Mouse (Mus musculus) heart, adult 18-20 months (tissue): ENCODE data around the gene Inava. TPM values are rescaled to one million over a fixed set of nuclear protein-coding genes. Genes with fewer than 3 reads are reported as not detected.

ENCODE experiments used
- DNase-seq, 2 experiments: peaks; one replicate each; pipeline ENCODE4 v3.0.0; 2021 to 2022; ENCODE audit warnings: mixed read lengths in 1 of 2
- total RNA-seq, 2 experiments: library from RNA; stranded (reverse); gene quantifications; 2 replicates each; pipeline ENCODE4 v1.2.3; 2021

The Inava gene
- total RNA-seq, 2 experiments from 2014 or later: not detected

- no peak for DNase-seq
Measured at GRCm38 (mm10) chr1:136231596-136231995, 2.5 kb downstream of the Inava start.

- no peak for DNase-seq
Measured at GRCm38 (mm10) chr1:136230201-136230600, 3.9 kb downstream of the Inava start.

- no peak for DNase-seq
Measured at GRCm38 (mm10) chr1:136229040-136229373, 5.1 kb downstream of the Inava start.

GRCm38 (mm10) chr1:136228328-136229039 lies 5.6 kb downstream of the Inava start:
- peak; percentile 7 to 11 for DNase-seq

- peak in 1 of 2 experiments; percentile 6 for DNase-seq
Measured at GRCm38 (mm10) chr1:136227870-136228269, 6.2 kb downstream of the Inava start.

- DNase-seq: no peak
Measured at GRCm38 (mm10) chr1:136226626-136227025, 7.4 kb downstream of the Inava start.

GRCm38 (mm10) chr1:136225846-136226245 lies 8.2 kb downstream of the Inava start:
- no peak for DNase-seq

GRCm38 (mm10) chr1:136223758-136224342 lies 10.2 kb downstream of the Inava start:
- DNase-seq: no peak

GRCm38 (mm10) chr1:136222386-136222785 lies 11.7 kb downstream of the Inava start:
- no peak for DNase-seq

GRCm38 (mm10) chr1:136220037-136220871 lies 13.8 kb downstream of the Inava start:
- DNase-seq: no peak

GRCm38 (mm10) chr1:136214304-136214703 lies 19.8 kb downstream of the Inava start:
- no peak for DNase-seq

- DNase-seq: peak; percentile 13 to 33
Measured at GRCm38 (mm10) chr1:136212803-136213202, 21.3 kb downstream of the Inava start, which contains the start of gene Mroh3. TSS of gene Mroh3 (minus strand) at chr1:136212828.

GRCm38 (mm10) chr1:136190033-136190432 lies 44.0 kb downstream of the Inava start:
- DNase-seq: no peak

GRCm38 (mm10) chr1:136179511-136180001 lies 54.5 kb downstream of the Inava start:
- DNase-seq: no peak

GRCm38 (mm10) chr1:136178741-136179140 lies 55.3 kb downstream of the Inava start:
- peak in 1 of 2 experiments; percentile 56 for DNase-seq

GRCm38 (mm10) chr1:136177085-136177484 lies 57.0 kb downstream of the Inava start:
- no peak for DNase-seq

GRCm38 (mm10) chr1:136175183-136175582 lies 58.9 kb downstream of the Inava start:
- peak; percentile 21 to 63 for DNase-seq

GRCm38 (mm10) chr1:136174101-136174606 lies 59.9 kb downstream of the Inava start:
- peak in 1 of 2 experiments; percentile 39 for DNase-seq

- DNase-seq: no peak
Measured at GRCm38 (mm10) chr1:136172696-136173095, 61.4 kb downstream of the Inava start.

GRCm38 (mm10) chr1:136170109-136170508 lies 64.0 kb downstream of the Inava start:
- DNase-seq: peak; percentile 67 to 81

- DNase-seq: peak in 1 of 2 experiments; percentile 29
Measured at GRCm38 (mm10) chr1:136167657-136168056, 66.4 kb downstream of the Inava start.

GRCm38 (mm10) chr1:136165436-136165835 lies 68.6 kb downstream of the Inava start:
- no peak for DNase-seq
